Mouse (Mus musculus): ENCODE measurements at regions not wholly inside any gene's neighbourhood (a gene's known extent, or its start where the extent isn't known, plus 50 kb on each side); places are given as distances from the start of the nearest gene placed in this dataset.

DNA sequence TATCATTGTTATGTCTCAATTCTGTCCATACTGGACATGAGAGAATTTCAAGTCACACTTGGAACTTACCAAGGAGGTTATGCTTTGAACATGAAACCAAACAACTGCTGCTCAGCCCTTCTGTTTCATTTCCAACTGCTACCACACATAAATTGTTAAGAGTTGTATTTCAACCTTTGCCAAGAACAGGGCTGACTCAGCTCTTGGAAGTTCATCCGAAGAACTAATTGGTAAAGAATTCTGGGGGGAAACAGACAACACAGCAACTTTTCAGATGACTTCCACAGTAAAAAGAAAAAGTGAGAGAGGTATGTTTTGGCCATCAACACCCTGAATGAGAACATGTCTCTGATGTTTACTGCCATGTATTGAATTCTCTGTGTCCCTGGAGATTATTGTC, 234.1 kb upstream of the Slco3a1 start:
- DNase-seq (ENCODE audit: low spot score): no peak
- 62% methylated on average over 1 of the region's 1 CpGs for WGBS
- ATAC-seq (ENCODE audit: low FRiP score, low TSS enrichment): no peak

DNA sequence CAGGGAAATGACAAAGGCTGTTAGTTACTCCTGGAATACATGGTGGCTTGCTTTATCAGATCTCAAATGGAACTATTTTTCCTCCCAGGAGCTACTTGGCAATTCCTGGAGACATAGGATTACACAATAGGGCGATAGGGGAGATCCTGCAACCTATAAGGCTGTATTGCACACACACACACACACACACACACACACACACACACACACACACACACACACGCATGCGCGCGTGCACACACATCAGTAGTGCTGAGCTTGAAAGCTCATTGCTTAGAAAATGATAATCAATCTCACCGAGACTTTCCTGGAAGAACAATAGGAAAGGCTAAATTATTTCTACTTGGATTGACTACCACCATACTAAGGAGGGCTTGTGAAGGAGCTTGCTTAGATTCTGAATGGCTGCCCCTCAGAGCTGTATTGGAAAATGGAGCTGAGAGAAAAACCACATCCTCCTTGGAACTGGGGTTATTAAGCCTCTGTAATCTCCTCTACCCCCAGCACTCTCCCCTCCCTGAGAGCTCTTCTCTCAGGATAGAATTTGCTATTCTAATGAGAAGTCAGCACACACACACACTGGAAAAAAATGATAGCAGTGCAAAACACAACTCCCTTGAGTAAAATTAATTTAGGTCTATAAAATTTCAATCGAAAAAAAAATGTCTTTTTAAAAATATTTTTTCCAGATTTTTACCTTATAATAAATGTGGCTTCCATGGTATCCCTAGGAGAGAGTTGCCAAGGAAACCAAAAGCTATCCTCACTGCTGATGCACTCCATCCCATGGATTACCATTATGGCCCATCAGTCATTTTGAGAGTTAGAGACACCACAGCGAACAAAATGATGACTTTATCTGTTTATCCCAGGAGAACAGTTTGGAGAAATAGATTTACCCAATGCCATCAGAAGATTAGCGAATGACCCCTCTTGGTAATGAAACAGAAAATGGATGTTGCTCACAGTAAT, 217.1 kb upstream of the Slco3a1 start:
- DNase-seq (ENCODE audit: low spot score) (no peak), ATAC-seq (ENCODE audit: low FRiP score, low TSS enrichment) (no peak)

More for the DNA sequence above, 234.1 kb upstream of the Slco3a1 start:
- no peak overlapping the region for H3K4me2 ChIP-seq (replicated peaks; ENCODE audit: low read depth)
- TF ChIP-seq CTCF (IDR thresholded peaks at IDR 0.05; ENCODE audit: low read depth): no peak
- no peak overlapping the region for H3K9ac ChIP-seq (ENCODE audit: low read length)
- H3K4me3 ChIP-seq (ENCODE audit: low read depth, low read length): no peak overlapping the region
- H3K9me3 ChIP-seq (ENCODE audit: control insufficient read depth, low read length): no peaks in the 10 kb centered on the region
- H3K4me1 ChIP-seq (replicated peaks; ENCODE audit: control insufficient read depth, insufficient read depth): no peaks in the 10 kb centered on the region
- H3K27me3 ChIP-seq (ENCODE audit: control insufficient read depth, insufficient read depth, low read length): no peaks in the 10 kb centered on the region
- no peak overlapping the region for H3K27ac ChIP-seq (replicated peaks)
- H3K36me3 ChIP-seq (ENCODE audit: control insufficient read depth, insufficient read depth, low read length): no peaks in the 10 kb centered on the region

DNA sequence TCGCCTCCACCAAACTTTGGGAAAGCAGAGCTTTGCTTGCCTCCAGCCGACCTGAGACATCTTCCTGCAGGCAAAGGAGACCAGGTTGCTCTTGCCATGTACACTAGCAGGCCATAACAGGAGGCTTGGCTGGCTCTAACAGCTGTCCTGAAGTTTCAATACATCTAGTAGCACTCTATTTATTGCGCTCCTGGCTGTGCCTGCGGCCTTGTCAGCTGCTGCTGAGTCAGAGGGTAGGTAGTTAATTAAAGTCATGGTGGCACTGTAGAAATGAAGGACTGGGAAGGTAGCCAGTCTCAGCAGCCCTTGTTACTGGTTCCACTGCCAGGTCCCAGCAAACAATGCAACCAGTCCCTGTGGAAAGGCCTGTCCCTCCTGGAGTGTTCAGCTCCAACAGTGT, 212.0 kb upstream of the Slco3a1 start:
- WGBS: 73% methylated on average over 4 of the region's 4 CpGs
- ATAC-seq (ENCODE audit: low FRiP score, low TSS enrichment): no peak
- H3K9me3 ChIP-seq (ENCODE audit: control insufficient read depth, low read length): no peaks in the 10 kb centered on the region

More for the DNA sequence above, 217.1 kb upstream of the Slco3a1 start:
- Histone ChIP-seq H3K27me3 (ENCODE audit: control insufficient read depth, insufficient read depth, low read length) (no peaks in the 10 kb centered on the region), H3K4me1 (replicated peaks; ENCODE audit: control insufficient read depth, insufficient read depth) (no peaks in the 10 kb centered on the region), H3K4me3 (ENCODE audit: low read depth, low read length) (no peak overlapping the region), H3K27ac (replicated peaks) (no peak overlapping the region), H3K9me3 (ENCODE audit: control insufficient read depth, low read length) (no peaks in the 10 kb centered on the region), H3K36me3 (ENCODE audit: control insufficient read depth, insufficient read depth, low read length) (no peaks in the 10 kb centered on the region), H3K9ac (ENCODE audit: low read length) (no peak overlapping the region), H3K4me2 (replicated peaks; ENCODE audit: low read depth) (no peak overlapping the region)
- TF ChIP-seq CTCF (IDR thresholded peaks at IDR 0.05; ENCODE audit: low read depth): no peak
- TF ChIP-seq EP300 (optimal IDR thresholded peaks at IDR 0.05): no peak
- 86% methylated on average over 9 of the region's 9 CpGs for WGBS

DNA sequence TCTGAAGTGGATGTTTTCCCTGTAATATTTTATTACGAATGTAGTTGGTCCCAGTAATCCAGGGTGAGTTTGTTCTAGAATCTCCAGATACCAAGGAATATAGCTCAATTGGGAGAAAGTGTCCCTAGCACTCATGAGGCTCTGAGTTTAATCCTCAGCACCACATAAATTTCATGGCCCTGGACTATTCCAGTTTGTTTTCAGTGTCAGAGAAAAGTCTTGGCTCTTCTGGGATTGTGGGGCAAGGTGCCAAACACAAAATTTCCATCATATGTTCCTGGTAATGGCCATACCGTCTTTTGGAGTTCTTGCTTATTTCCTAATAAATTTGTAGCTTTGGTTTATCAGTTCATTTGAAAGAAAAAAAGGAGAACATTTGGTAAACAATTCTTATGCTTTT, 202.9 kb upstream of the Slco3a1 start:
- H3K4me3 ChIP-seq (ENCODE audit: low read depth, low read length): no peak overlapping the region
- H3K27me3 ChIP-seq (ENCODE audit: control insufficient read depth, insufficient read depth, low read length): no peaks in the 10 kb centered on the region
- no peaks in the 10 kb centered on the region for H3K4me1 ChIP-seq (replicated peaks; ENCODE audit: control insufficient read depth, insufficient read depth)
- 70% methylated on average over 2 of the region's 2 CpGs for WGBS
- H3K27ac ChIP-seq (replicated peaks): no peak overlapping the region
- DNase-seq (ENCODE audit: low spot score) (no peak), ATAC-seq (ENCODE audit: low FRiP score, low TSS enrichment) (no peak)
- no peak overlapping the region for H3K4me2 ChIP-seq (replicated peaks; ENCODE audit: low read depth)
- no peaks in the 10 kb centered on the region for H3K9me3 ChIP-seq (ENCODE audit: control insufficient read depth, low read length)
- no peak overlapping the region for H3K9ac ChIP-seq (ENCODE audit: low read length)
- TF ChIP-seq EP300 (optimal IDR thresholded peaks at IDR 0.05): no peak
- TF ChIP-seq CTCF (IDR thresholded peaks at IDR 0.05; ENCODE audit: low read depth): no peak
- H3K36me3 ChIP-seq (ENCODE audit: control insufficient read depth, insufficient read depth, low read length): no peaks in the 10 kb centered on the region

More for the DNA sequence above, 212.0 kb upstream of the Slco3a1 start:
- Histone ChIP-seq H3K36me3 (ENCODE audit: control insufficient read depth, insufficient read depth, low read length) (no peaks in the 10 kb centered on the region), H3K9ac (ENCODE audit: low read length) (no peak overlapping the region), H3K4me1 (replicated peaks; ENCODE audit: control insufficient read depth, insufficient read depth) (no peaks in the 10 kb centered on the region), H3K27me3 (ENCODE audit: control insufficient read depth, insufficient read depth, low read length) (no peaks in the 10 kb centered on the region), H3K27ac (replicated peaks) (no peak overlapping the region), H3K4me3 (ENCODE audit: low read depth, low read length) (no peak overlapping the region), H3K4me2 (replicated peaks; ENCODE audit: low read depth) (no peak overlapping the region)
- TF ChIP-seq CTCF (IDR thresholded peaks at IDR 0.05; ENCODE audit: low read depth) (no peak), EP300 (optimal IDR thresholded peaks at IDR 0.05) (no peak)
- DNase-seq (ENCODE audit: low spot score): no peak

DNA sequence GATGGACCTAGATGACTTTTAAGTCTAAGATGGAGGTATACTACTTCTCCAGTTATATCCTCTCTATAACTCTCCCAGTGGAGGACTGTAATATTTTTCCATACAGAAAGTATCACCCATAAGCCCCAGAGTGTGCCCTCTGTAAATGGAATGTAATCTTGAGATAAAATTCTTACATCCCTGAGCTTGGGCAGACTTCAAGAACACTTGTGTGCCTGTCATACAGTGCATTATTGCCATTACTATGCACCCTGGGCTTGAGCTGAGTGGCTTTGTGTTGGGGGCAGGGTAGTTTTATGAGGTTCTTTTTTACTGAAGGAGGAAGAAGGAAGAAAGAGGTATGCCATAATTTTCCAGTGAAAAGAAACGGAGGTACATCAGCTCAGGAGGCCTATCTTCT, 193.1 kb upstream of the Slco3a1 start:
- H3K4me2 ChIP-seq (replicated peaks; ENCODE audit: low read depth): no peak overlapping the region
- H3K36me3 ChIP-seq (ENCODE audit: control insufficient read depth, insufficient read depth, low read length): no peaks in the 10 kb centered on the region
- no peaks in the 10 kb centered on the region for H3K4me1 ChIP-seq (replicated peaks; ENCODE audit: control insufficient read depth, insufficient read depth)
- no peaks in the 10 kb centered on the region for H3K27me3 ChIP-seq (ENCODE audit: control insufficient read depth, insufficient read depth, low read length)
- 70% methylated on average over 1 of the region's 1 CpGs for WGBS
- no peaks in the 10 kb centered on the region for H3K9me3 ChIP-seq (ENCODE audit: control insufficient read depth, low read length)
- no peak overlapping the region for H3K9ac ChIP-seq (ENCODE audit: low read length)
- no peak for TF ChIP-seq CTCF (IDR thresholded peaks at IDR 0.05; ENCODE audit: low read depth)
- TF ChIP-seq EP300 (optimal IDR thresholded peaks at IDR 0.05): no peak
- H3K4me3 ChIP-seq (ENCODE audit: low read depth, low read length): no peak overlapping the region
- no peak for DNase-seq (ENCODE audit: low spot score)
- no peak for ATAC-seq (ENCODE audit: low FRiP score, low TSS enrichment)
- no peak overlapping the region for H3K27ac ChIP-seq (replicated peaks)

DNA sequence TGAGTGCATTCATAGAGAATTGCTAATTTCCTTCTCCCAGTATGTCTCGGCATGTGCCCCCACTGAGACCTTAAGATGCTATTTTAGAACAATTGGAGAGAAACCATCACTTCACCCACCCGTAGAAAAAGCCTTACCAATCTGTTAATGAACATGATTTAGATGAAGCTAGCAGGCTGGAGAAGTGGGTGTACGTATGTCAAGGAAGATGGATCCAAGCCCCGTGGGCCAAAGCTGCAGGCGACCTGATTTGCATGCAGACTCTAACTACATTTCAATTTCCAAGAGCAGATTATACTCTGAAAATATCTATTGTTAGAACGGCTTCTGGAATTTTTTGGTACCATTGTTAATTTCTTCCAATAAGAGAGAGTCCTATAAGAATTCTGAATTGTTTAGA, 180.4 kb upstream of the Slco3a1 start:
- no peak overlapping the region for H3K27ac ChIP-seq (replicated peaks)
- H3K27me3 ChIP-seq (ENCODE audit: control insufficient read depth, insufficient read depth, low read length): no peaks in the 10 kb centered on the region
- no peaks in the 10 kb centered on the region for H3K4me1 ChIP-seq (replicated peaks; ENCODE audit: control insufficient read depth, insufficient read depth)
- no peak for TF ChIP-seq EP300 (optimal IDR thresholded peaks at IDR 0.05)
- no peak for TF ChIP-seq CTCF (IDR thresholded peaks at IDR 0.05; ENCODE audit: low read depth)
- H3K4me2 ChIP-seq (replicated peaks; ENCODE audit: low read depth): no peak overlapping the region
- H3K9ac ChIP-seq (ENCODE audit: low read length): no peak overlapping the region
- no peak for ATAC-seq (ENCODE audit: low FRiP score, low TSS enrichment)
- H3K36me3 ChIP-seq (ENCODE audit: control insufficient read depth, insufficient read depth, low read length): no peaks in the 10 kb centered on the region
- H3K4me3 ChIP-seq (ENCODE audit: low read depth, low read length): no peak overlapping the region
- DNase-seq (ENCODE audit: low spot score): no peak
- H3K9me3 ChIP-seq (ENCODE audit: control insufficient read depth, low read length): no peaks in the 10 kb centered on the region
- 79% methylated on average over 6 of the region's 6 CpGs for WGBS

Measured in stomach, postnatal 0 days (tissue).